Comparison of ENCODE assay signal across 8 mouse cellular contexts in the genomic region with DNA sequence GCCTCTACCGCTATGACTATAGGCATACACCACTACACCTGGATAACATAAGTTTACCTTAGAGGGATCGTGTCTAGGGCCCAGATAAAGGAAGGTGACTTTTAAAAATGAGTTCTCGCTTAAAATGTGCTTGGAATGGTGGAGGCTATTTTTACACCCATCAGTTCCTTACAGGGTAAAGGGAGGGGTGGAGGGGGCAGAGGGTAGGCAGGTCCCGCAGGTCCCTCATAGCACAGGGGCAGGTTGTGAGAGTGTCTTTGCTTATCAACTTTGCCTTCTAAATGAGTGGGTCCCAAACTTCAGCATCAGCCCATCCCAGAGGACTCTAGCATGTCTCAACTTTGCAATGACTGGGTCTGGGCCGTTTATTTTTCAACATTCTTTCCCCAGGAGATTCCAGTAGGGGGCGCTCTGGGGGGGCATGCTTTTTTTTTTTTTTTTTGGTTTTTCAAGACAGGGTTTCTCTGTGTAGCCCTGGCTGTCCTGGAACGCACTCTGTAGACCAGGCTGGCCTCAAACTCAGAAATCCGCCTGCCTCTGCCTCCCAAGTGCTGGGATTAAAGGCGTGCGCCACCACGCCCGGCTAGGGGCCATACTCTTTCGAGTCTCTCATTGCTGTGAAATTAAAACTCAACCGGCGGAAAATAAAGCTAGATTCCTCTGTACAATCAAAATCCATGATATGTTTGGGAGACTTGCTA. TPM values are rescaled to one million over a fixed set of nuclear protein-coding genes. Genes with fewer than 3 reads are reported as not detected.
DNase-seq lines count a peak whose midpoint lies in the region; ATAC-seq and TF ChIP-seq lines count a peak whose summit lies in the region.

No protein-coding gene starts in this region.

- peaks cover 36% of the 10 kb centered on the region for H3K4me1 ChIP-seq in heart, postnatal 0 days (ENCODE audit: control insufficient read depth, insufficient read depth)
- peaks cover 4% of the 10 kb centered on the region; the same call in 1 of the 2 replicates for H3K4me1 ChIP-seq in lung, postnatal 0 days (ENCODE audit: insufficient read depth, low read depth, low read length)

- no peak overlapping the region for H3K9ac ChIP-seq in heart, postnatal 0 days (replicated peaks; ENCODE audit: low read depth, low read length)
- peak overlapping the region; percentile 13; the same call in 1 of the 2 replicates for H3K9ac ChIP-seq in lung, postnatal 0 days (replicated peaks; ENCODE audit: low read depth)

- H3K27me3 ChIP-seq in heart, postnatal 0 days (ENCODE audit: control insufficient read depth, insufficient read depth, low read length) = no peaks in the 10 kb centered on the region
- no peaks in the 10 kb centered on the region for H3K27me3 ChIP-seq in lung, postnatal 0 days (replicated peaks; ENCODE audit: insufficient read depth, low read length)

- peak overlapping the region; percentile 96 for H3K27ac ChIP-seq in heart, postnatal 0 days (ENCODE audit: low read depth)
- H3K27ac ChIP-seq in lung, postnatal 0 days (ENCODE audit: low read length) = peak overlapping the region; percentile 94

- H3K36me3 ChIP-seq in heart, postnatal 0 days (replicated peaks; ENCODE audit: control insufficient read depth, insufficient read depth, low read length) = no peaks in the 10 kb centered on the region
- no peaks in the 10 kb centered on the region for H3K36me3 ChIP-seq in lung, postnatal 0 days (ENCODE audit: insufficient read depth, low read length)

- peak; percentile 18 to 29 for DNase-seq in kidney, postnatal 4 days
- no peak for DNase-seq in kidney, postnatal 25 days
- peak; percentile 6 for DNase-seq in T-cell, adult 2 months (ENCODE audit: low spot score)
- DNase-seq in heart, postnatal 0 days (ENCODE audit: low spot score) = no peak
- peak; percentile 22 for DNase-seq in lung, postnatal 0 days (ENCODE audit: low spot score)
- peak; percentile 41 for DNase-seq in thymus, postnatal 14 days
- DNase-seq in urinary bladder, postnatal 14 days (ENCODE audit: low spot score) = no peak
- no peak for DNase-seq in cerebellum, adult 8-10 months

- TF ChIP-seq EP300 in heart, postnatal 0 days (IDR thresholded peaks at IDR 0.05; ENCODE audit: low read depth) = no peak
- TF ChIP-seq EP300 in lung, postnatal 0 days (IDR thresholded peaks at IDR 0.05) = no peak

- WGBS in heart, postnatal 0 days = 51% methylated on average over 15 of the region's 15 CpGs
- WGBS in lung, postnatal 0 days = 52% methylated on average over 14 of the region's 15 CpGs

- no peaks in the 10 kb centered on the region for H3K9me3 ChIP-seq in heart, postnatal 0 days (replicated peaks; ENCODE audit: control insufficient read depth, low read length)
- no peaks in the 10 kb centered on the region for H3K9me3 ChIP-seq in lung, postnatal 0 days (ENCODE audit: low read length)

- TF ChIP-seq CTCF in heart, postnatal 0 days (IDR thresholded peaks at IDR 0.05; ENCODE audit: low read depth) = 0 out of 2 replicates have a peak, but pooled peaks have one; percentile 2
- TF ChIP-seq CTCF in lung, postnatal 0 days (IDR thresholded peaks at IDR 0.05) = peak; percentile 37

- ATAC-seq in heart, postnatal 0 days (ENCODE audit: insufficient read depth, low read depth) = no peak
- no peak for ATAC-seq in lung, postnatal 0 days

- H3K4me2 ChIP-seq in heart, postnatal 0 days (ENCODE audit: low read depth, low read length) = peak overlapping the region; percentile 70
- peak overlapping the region; percentile 81 for H3K4me2 ChIP-seq in lung, postnatal 0 days (replicated peaks; ENCODE audit: low read depth, low read length)

- peak overlapping the region; percentile 93 for H3K4me3 ChIP-seq in heart, postnatal 0 days (ENCODE audit: low read depth, low read length)
- H3K4me3 ChIP-seq in lung, postnatal 0 days (ENCODE audit: low read depth, low read length) = peak overlapping the region; percentile 93; the same call in 1 of the 2 replicates

RNA-seq across cellular contexts. Expression of gene Tex2, which starts 0.6 kb away (rescaled TPM):
- total RNA-seq in heart, postnatal 0 days (2014; rRNA removed; ENCODE audit: low replicate concordance) = 23.7 and 37.4 TPM in 2 replicates
- 14.0 and 14.5 TPM in 2 replicates for polyA plus RNA-seq in heart, postnatal 0 days (2015; fragmentation: Nextera tagmentation; extraction: Ambion mirVana)
- polyA plus RNA-seq in lung, postnatal 0 days (2015; fragmentation: Nextera tagmentation; extraction: Ambion mirVana) = 8.9 and 9.6 TPM in 2 replicates

Comparison
In these comparisons a context has a peak if more than half of its experiments do, and no peak if none do; other contexts are left out.
1. DNase-seq: peak in kidney, postnatal 4 days (2 of 2), T-cell, adult 2 months (single experiment), lung, postnatal 0 days (single experiment) and thymus, postnatal 14 days (single experiment); none in kidney, postnatal 25 days (0 of 2), heart, postnatal 0 days (single experiment), urinary bladder, postnatal 14 days (single experiment) and cerebellum, adult 8-10 months (single experiment).